Mouse (Mus musculus): ENCODE data around the gene Omp.
A peak's percentile ranks its signal among the peaks of the same experiment; 100 is the strongest.

The Omp gene

GRCm38 (mm10) chr7:98171141-98172073 lies 26.1 kb upstream of the Omp start:
- DNase-seq (ENCODE audit: low spot score), result peak; percentile 60

- DNase-seq (ENCODE audit: low spot score), result peak; percentile 46
Observed at GRCm38 (mm10) chr7:98164999-98165528, 19.8 kb upstream of the Omp start.

GRCm38 (mm10) chr7:98164382-98164998 lies 19.2 kb upstream of the Omp start:
- DNase-seq (ENCODE audit: low spot score), result no peak

- DNase-seq (ENCODE audit: low spot score), result peak; percentile 30
Observed at GRCm38 (mm10) chr7:98163700-98164099, 18.4 kb upstream of the Omp start.

GRCm38 (mm10) chr7:98162239-98162638 lies 16.9 kb upstream of the Omp start:
- no peak for DNase-seq (ENCODE audit: low spot score)

- DNase-seq (ENCODE audit: low spot score), result peak; percentile 37
Observed at GRCm38 (mm10) chr7:98160041-98160740, 14.9 kb upstream of the Omp start.

GRCm38 (mm10) chr7:98158481-98158880 lies 13.2 kb upstream of the Omp start:
- peak; percentile 81 for DNase-seq (ENCODE audit: low spot score)

- DNase-seq (ENCODE audit: low spot score), result no peak
Observed at GRCm38 (mm10) chr7:98157636-98158332, 12.5 kb upstream of the Omp start.

- DNase-seq (ENCODE audit: low spot score), result no peak
Observed at GRCm38 (mm10) chr7:98156280-98156665, 11.0 kb upstream of the Omp start.

GRCm38 (mm10) chr7:98155546-98156279 lies 10.4 kb upstream of the Omp start:
- peak; percentile 78 for DNase-seq (ENCODE audit: low spot score)

GRCm38 (mm10) chr7:98153892-98154291 lies 8.6 kb upstream of the Omp start:
- DNase-seq (ENCODE audit: low spot score), result no peak

- DNase-seq (ENCODE audit: low spot score), result no peak
Observed at GRCm38 (mm10) chr7:98153345-98153744, 8.0 kb upstream of the Omp start.

- no peak for DNase-seq (ENCODE audit: low spot score)
Observed at GRCm38 (mm10) chr7:98152400-98152799, 7.1 kb upstream of the Omp start.

GRCm38 (mm10) chr7:98150525-98150924 lies 5.2 kb upstream of the Omp start:
- DNase-seq (ENCODE audit: low spot score), result no peak

- DNase-seq (ENCODE audit: low spot score), result no peak
Observed at GRCm38 (mm10) chr7:98149802-98150201, 4.5 kb upstream of the Omp start.

- no peak for DNase-seq (ENCODE audit: low spot score)
Observed at GRCm38 (mm10) chr7:98148721-98149407, 3.6 kb upstream of the Omp start.

- DNase-seq (ENCODE audit: low spot score), result no peak
Observed at GRCm38 (mm10) chr7:98147766-98148165, 2.5 kb upstream of the Omp start.

GRCm38 (mm10) chr7:98146447-98146845 lies 1.1 kb upstream of the Omp start:
- DNase-seq (ENCODE audit: low spot score), result no peak

GRCm38 (mm10) chr7:98145842-98146446 lies 642 bp upstream of the Omp start:
- no peak for DNase-seq (ENCODE audit: low spot score)

GRCm38 (mm10) chr7:98142648-98143047 lies 2.7 kb downstream of the Omp start:
- no peak for DNase-seq (ENCODE audit: low spot score)
